Mouse (Mus musculus): Measurements from ENCODE around the gene Lama5.

DNA sequence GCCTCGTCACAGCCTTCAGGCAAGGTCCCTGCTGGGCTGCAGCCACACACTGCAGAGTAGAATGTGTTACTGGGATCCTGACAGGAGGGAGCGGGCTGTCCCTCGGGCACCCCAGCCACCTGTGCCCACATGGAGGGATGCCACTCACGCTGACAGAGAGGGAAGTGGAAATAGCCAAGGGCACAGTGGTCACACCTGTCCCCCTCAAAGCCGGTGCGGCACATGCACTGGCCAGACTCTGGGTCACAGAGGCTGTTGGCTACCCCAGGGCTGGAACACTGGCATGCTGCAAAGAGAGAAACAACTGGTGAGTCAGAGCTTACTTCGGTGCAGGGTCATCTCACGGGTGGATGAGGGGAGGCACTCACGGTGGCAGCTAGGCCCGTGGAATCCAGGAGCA is 26.9 kb downstream of the Lama5 start:
- TF ChIP-seq CTCF (IDR thresholded peaks at IDR 0.05; ENCODE audit: control insufficient read depth, insufficient read depth, insufficient replicate concordance, low read depth, low read length) (no peak), POLR2A (IDR thresholded peaks at IDR 0.05; ENCODE audit: control insufficient read depth, low read depth, low read length) (no peak)
